Mouse (Mus musculus): ENCODE measurements around the gene Rexo5.

Gene Rexo5

GRCm38 (mm10) chr7:119835996-119836777 lies 42.4 kb downstream of the Rexo5 start:
- in situ Hi-C loops (cut with MboI; ENCODE audit: unreplicated experiment in 2 of 2), result loop anchor here in 1 of 2 experiments (25.0 kb wide), 1 partner anchor 824 kb away; no protein-coding TSS in a partner anchor

GRCm38 (mm10) chr7:119841820-119842449 lies 48.1 kb downstream of the Rexo5 start:
- in situ Hi-C loops (cut with MboI; ENCODE audit: unreplicated experiment in 2 of 2), result loop anchor here (10.0 to 25.0 kb wide), 3 partner anchors 793 to 983 kb away; partner anchors contain the start of gene Uqcrc2 (in 2 of the 2)

GRCm38 (mm10) chr7:119845541-119845940 lies 51.7 kb downstream of the Rexo5 start:
- in situ Hi-C loops (cut with MboI; ENCODE audit: unreplicated experiment in 2 of 2), result loop anchor here (5.0 to 25.0 kb wide), 4 partner anchors 257 to 979 kb away; partner anchors contain the start of genes Uqcrc2 (in 2 of the 2) and Tmem159 (in 1 of the 2)

- in situ Hi-C loops (cut with MboI; ENCODE audit: unreplicated experiment in 2 of 2), result loop anchor here (5.0 to 25.0 kb wide), 4 partner anchors 255 to 977 kb away; partner anchors contain the start of genes Uqcrc2 (in 2 of the 2) and Tmem159 (in 1 of the 2)
These were observed 53.6 kb downstream of the Rexo5 start for GRCm38 (mm10) chr7:119847396-119847795.

- in situ Hi-C loops (cut with MboI; ENCODE audit: unreplicated experiment in 2 of 2), result loop anchor here (5.0 to 25.0 kb wide), 4 partner anchors 253 to 976 kb away; partner anchors contain the start of genes Uqcrc2 (in 2 of the 2) and Tmem159 (in 1 of the 2)
These were observed 55.3 kb downstream of the Rexo5 start for GRCm38 (mm10) chr7:119849096-119849495.

- in situ Hi-C loops (cut with MboI; ENCODE audit: unreplicated experiment in 2 of 2), result no loop called here
These were observed 56.9 kb downstream of the Rexo5 start for GRCm38 (mm10) chr7:119850737-119851136.

GRCm38 (mm10) chr7:119852494-119852893 lies 58.7 kb downstream of the Rexo5 start:
- in situ Hi-C loops (cut with MboI; ENCODE audit: unreplicated experiment in 2 of 2), result no loop called here

- in situ Hi-C loops (cut with MboI; ENCODE audit: unreplicated experiment in 2 of 2), result no loop called here
These were observed 59.4 kb downstream of the Rexo5 start for GRCm38 (mm10) chr7:119853186-119853585.

- in situ Hi-C loops (cut with MboI; ENCODE audit: unreplicated experiment in 2 of 2), result no loop called here
These were observed 60.6 kb downstream of the Rexo5 start for GRCm38 (mm10) chr7:119854362-119854761.

GRCm38 (mm10) chr7:119855031-119855430 lies 61.2 kb downstream of the Rexo5 start:
- in situ Hi-C loops (cut with MboI; ENCODE audit: unreplicated experiment in 2 of 2), result no loop called here

- in situ Hi-C loops (cut with MboI; ENCODE audit: unreplicated experiment in 2 of 2), result no loop called here
These were observed 65.7 kb downstream of the Rexo5 start for GRCm38 (mm10) chr7:119859476-119859875.

GRCm38 (mm10) chr7:119860116-119860515 lies 66.3 kb downstream of the Rexo5 start:
- in situ Hi-C loops (cut with MboI; ENCODE audit: unreplicated experiment in 2 of 2), result no loop called here

GRCm38 (mm10) chr7:119860554-119860953 lies 66.7 kb downstream of the Rexo5 start:
- in situ Hi-C loops (cut with MboI; ENCODE audit: unreplicated experiment in 2 of 2), result no loop called here

- in situ Hi-C loops (cut with MboI; ENCODE audit: unreplicated experiment in 2 of 2), result no loop called here
These were observed 67.1 kb downstream of the Rexo5 start for GRCm38 (mm10) chr7:119860971-119861334.

- in situ Hi-C loops (cut with MboI; ENCODE audit: unreplicated experiment in 2 of 2), result no loop called here
These were observed 67.7 kb downstream of the Rexo5 start for GRCm38 (mm10) chr7:119861335-119862091.

GRCm38 (mm10) chr7:119862167-119862566 lies 68.4 kb downstream of the Rexo5 start:
- in situ Hi-C loops (cut with MboI; ENCODE audit: unreplicated experiment in 2 of 2), result no loop called here

- in situ Hi-C loops (cut with MboI; ENCODE audit: unreplicated experiment in 2 of 2), result no loop called here
These were observed 70.7 kb downstream of the Rexo5 start for GRCm38 (mm10) chr7:119864500-119864899.

- in situ Hi-C loops (cut with MboI; ENCODE audit: unreplicated experiment in 2 of 2), result no loop called here
These were observed 72.3 kb downstream of the Rexo5 start for GRCm38 (mm10) chr7:119866136-119866535.

- in situ Hi-C loops (cut with MboI; ENCODE audit: unreplicated experiment in 2 of 2), result no loop called here
These were observed 78.4 kb downstream of the Rexo5 start for GRCm38 (mm10) chr7:119872204-119872603.

- in situ Hi-C loops (cut with MboI; ENCODE audit: unreplicated experiment in 2 of 2), result no loop called here
These were observed 79.2 kb downstream of the Rexo5 start for GRCm38 (mm10) chr7:119873050-119873449.
